Mouse (Mus musculus): ENCODE measurements at regions not wholly inside any gene's neighbourhood (a gene's known extent, or its start where the extent isn't known, plus 50 kb on each side); places are given as distances from the start of the nearest gene placed in this dataset.
"Not testable (repeated sequence)": the region's sequence is repeated elsewhere in the genome, so short reads cannot be mapped to it uniquely, and the experiment has no call there.

DNA sequence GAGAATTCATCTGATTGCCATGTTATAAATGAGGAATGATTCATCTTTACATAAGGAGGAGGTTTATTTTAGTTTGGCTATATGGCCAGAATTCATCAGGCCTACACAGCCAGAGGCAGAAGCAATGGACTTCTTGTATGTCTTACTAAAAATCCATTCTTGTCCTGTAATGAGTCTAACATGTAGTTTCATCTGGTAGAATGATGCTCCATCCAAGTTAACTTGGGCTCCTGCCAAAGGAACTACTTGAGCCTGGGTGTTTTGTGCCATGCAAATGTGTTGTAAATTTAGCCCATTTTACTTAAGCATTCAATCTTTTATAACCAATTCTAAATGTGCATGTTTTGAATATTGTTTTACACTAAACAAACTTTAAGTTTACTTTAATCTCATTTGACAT is 462.9 kb upstream of the Pom121l12 start:
- no peak for DNase-seq

GRCm38 (mm10) chr11:14142376-14142775 is 456.7 kb upstream of the Pom121l12 start:
- not testable (repeated sequence) for DNase-seq

GRCm38 (mm10) chr11:14147639-14148038 is 451.4 kb upstream of the Pom121l12 start:
- DNase-seq: peak in 1 of 2 experiments; percentile 1

DNA sequence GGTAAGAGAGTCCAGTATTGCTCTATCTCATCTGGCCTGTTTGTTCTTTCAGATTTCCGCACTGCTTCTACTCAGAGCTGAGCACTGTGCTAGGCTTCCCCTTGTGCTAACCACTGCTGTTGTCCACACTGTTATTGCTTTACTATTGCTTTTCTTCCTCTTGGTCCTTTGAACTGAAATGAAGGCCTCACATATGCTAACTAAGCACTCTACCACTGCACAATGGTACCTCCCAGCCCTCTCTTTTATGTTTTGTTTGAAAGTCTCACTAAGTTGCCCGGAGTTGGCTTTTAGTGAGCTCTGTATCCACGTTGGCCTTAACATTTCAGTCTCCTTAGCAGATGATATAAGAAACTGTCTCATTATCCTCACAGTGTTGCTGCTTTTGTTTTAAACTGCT is 439.7 kb upstream of the Pom121l12 start:
- DNase-seq: no peak

DNA sequence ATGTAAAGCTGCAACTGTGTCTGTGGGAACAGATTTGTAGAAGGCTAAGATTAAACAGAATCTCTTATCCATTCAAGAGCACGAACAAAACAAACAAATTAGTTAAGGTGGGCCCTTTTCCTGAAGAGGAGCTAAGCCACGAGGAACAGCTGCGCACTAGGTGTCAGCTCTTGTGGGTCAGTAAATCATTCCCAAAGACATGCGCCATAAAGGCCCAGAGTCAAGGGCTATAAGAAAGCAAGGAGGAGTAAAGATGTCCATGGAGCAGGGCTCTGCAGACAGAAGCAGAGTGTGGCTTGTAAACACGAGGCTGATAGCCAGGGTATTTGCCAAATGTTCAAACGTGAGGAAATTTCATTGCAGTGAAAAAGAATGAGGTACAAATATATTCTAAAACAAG is 429.6 kb upstream of the Pom121l12 start:
- DNase-seq: no peak

- DNase-seq: no peak
These were observed 424.5 kb upstream of the Pom121l12 start for GRCm38 (mm10) chr11:14174594-14174993.

- DNase-seq: no peak
These were observed 417.1 kb upstream of the Pom121l12 start for GRCm38 (mm10) chr11:14182020-14182419.

- DNase-seq: no peak
These were observed 416.6 kb upstream of the Pom121l12 start for GRCm38 (mm10) chr11:14182466-14182865.

GRCm38 (mm10) chr11:14183258-14183968 is 415.7 kb upstream of the Pom121l12 start:
- DNase-seq: no peak

- DNase-seq: no peak
These were observed 404.0 kb upstream of the Pom121l12 start for GRCm38 (mm10) chr11:14195081-14195480.

Data from lung, adult 18-20 months (tissue).